Mouse (Mus musculus) E14TG2a.4 (cell line): ENCODE results near the gene Klhl10.

Source experiments
- CTCF ChIP-seq: conservative IDR thresholded peaks from 2 replicates; pipeline ENCODE4 v1.5.1; 2014; ENCODE audit warnings: low read length
- NANOG ChIP-seq: IDR thresholded peaks from 2 replicates; pipeline ENCODE4 v1.6.1; 2014; ENCODE audit warnings: borderline replicate concordance, low read length, mixed read lengths
- POU5F1 ChIP-seq: IDR thresholded peaks from 2 replicates; pipeline ENCODE4 v1.6.1; 2014; ENCODE audit warnings: low read length, borderline replicate concordance

DNA sequence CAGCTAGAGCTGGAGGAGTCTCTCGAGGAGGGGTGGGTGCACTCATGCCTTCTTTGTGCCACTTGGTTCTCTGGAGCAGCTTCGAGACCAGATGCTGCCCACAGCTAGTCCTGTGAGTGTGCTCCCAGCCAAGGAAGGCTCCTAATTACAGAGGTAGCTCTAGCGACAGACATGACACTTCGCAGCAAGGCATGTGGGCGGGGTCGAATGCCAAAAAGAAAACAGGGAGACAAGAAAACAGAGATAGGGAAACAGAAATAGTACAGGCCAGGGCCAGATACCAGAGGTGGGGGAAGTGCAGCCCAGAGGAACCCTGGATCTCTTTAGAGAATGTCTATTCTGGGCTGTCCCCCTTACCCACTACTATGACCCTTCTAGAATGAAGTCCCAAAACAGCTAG lies 39.5 kb upstream of the Klhl10 start:
- TF ChIP-seq CTCF (no peak), NANOG (no peak), POU5F1 (no peak)
